Mouse (Mus musculus) lung, embryonic 14.5 days (tissue): ENCODE results near the gene Slc12a3. TPM values are rescaled to one million over a fixed set of nuclear protein-coding genes. Genes with fewer than 3 reads are reported as not detected.

ENCODE experiments used
- ATAC-seq: fragments of 200-750 bp; cut with Nextera tagmentation; 2 replicates; pipeline ENCODE4 v1.8.0; 2017; ENCODE audit warnings: mild to moderate bottlenecking, moderate TSS enrichment, moderate library complexity; ENCODE audit not compliant: insufficient read depth
- DNase-seq: peaks from one replicate; pipeline ENCODE4 v3.0.0-alpha.2; 2015
- H3K27ac ChIP-seq: fragments of 300-500 bp; sonication (generic); 2 replicates; pipeline ENCODE4 v1.5.1; 2014; ENCODE audit warnings: low read depth, mild to moderate bottlenecking, moderate library complexity
- H3K27me3 ChIP-seq: fragments of 300-500 bp; sonication (generic); 2 replicates; pipeline ENCODE4 v1.6.1; 2014; ENCODE audit warnings: low read length, control low read depth; ENCODE audit not compliant: insufficient read depth
- H3K36me3 ChIP-seq: fragments of 300-500 bp; sonication (generic); 2 replicates; pipeline ENCODE4 v1.6.1; 2014; ENCODE audit warnings: control low read depth; ENCODE audit not compliant: insufficient read depth
- H3K4me1 ChIP-seq: fragments of 300-500 bp; sonication (generic); 2 replicates; pipeline ENCODE4 v1.6.1; 2014; ENCODE audit warnings: antibody characterized with exemption, control low read depth; ENCODE audit not compliant: insufficient read depth
- H3K4me2 ChIP-seq: fragments of 300-500 bp; sonication (generic); 2 replicates; pipeline ENCODE4 v1.6.1; 2014; ENCODE audit warnings: mild to moderate bottlenecking
- H3K4me3 ChIP-seq: fragments of 300-500 bp; sonication (generic); 2 replicates; pipeline ENCODE4 v1.5.1; 2014; ENCODE audit warnings: low read depth, low read length
- H3K9ac ChIP-seq: fragments of 300-500 bp; sonication (generic); 2 replicates; pipeline ENCODE4 v1.6.1; 2014
- H3K9me3 ChIP-seq: fragments of 300-500 bp; sonication (generic); 2 replicates; pipeline ENCODE4 v1.6.1; 2016; ENCODE audit warnings: low read depth, low read length, control low read depth
- CTCF ChIP-seq: IDR thresholded peaks from 2 replicates; pipeline ENCODE4 v1.5.1; 2016; ENCODE audit warnings: antibody characterized with exemption, low read depth
- WGBS: fragments of 180-500 bp; shearing (Covaris S2); extraction: QIAGEN DNeasy Blood & Tissue Kit; methylation state at CpG from one replicate; pipeline ENCODE4 v1.1.7; 2014; 5-methylcytosine and 5-hydroxymethylcytosine counted together
- polyA plus RNA-seq: library from polyadenylated mRNA; unstranded; fragments of >200 nt; fragmentation: Nextera tagmentation; extraction: Ambion mirVana; gene quantifications from 2 replicates; pipeline ENCODE4 v1.2.1, GENCODE M21; 2014

The Slc12a3 gene
- polyA plus RNA-seq, 1 experiment from 2014 or later: not detected

DNA sequence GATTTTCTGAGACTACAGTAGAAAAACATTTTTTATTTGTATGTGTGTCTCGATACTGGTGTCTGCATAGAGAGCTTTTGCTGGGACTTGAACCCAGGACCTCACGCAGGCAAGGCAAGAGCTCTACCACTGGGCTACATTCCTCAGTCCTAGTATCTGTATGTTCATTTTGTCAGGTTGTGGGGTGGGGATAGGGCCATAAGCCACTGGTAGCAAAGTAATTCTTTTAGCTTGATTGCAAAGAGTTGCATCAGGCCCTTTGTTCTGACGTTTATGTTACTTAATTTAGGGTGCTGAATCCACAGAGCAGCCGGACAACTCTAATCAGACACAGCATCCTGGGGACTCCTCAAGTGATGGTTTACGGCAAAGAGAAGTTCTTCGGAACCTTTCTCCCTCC, 61.4 kb downstream of the Slc12a3 start:
- DNase-seq (no peak), ATAC-seq (no peak)
- Histone ChIP-seq H3K36me3 (peaks cover 64% of the 10 kb centered on the region), H3K4me2 (no peak overlapping the region), H3K9ac (no peak overlapping the region), H3K9me3 (no peaks in the 10 kb centered on the region), H3K27ac (no peak overlapping the region), H3K4me3 (no peak overlapping the region), H3K4me1 (peaks cover 5% of the 10 kb centered on the region; the same call in 1 of the 2 replicates), H3K27me3 (no peaks in the 10 kb centered on the region)
- 92% methylated on average over 6 of the region's 6 CpGs for WGBS
- TF ChIP-seq CTCF: no peak

DNA sequence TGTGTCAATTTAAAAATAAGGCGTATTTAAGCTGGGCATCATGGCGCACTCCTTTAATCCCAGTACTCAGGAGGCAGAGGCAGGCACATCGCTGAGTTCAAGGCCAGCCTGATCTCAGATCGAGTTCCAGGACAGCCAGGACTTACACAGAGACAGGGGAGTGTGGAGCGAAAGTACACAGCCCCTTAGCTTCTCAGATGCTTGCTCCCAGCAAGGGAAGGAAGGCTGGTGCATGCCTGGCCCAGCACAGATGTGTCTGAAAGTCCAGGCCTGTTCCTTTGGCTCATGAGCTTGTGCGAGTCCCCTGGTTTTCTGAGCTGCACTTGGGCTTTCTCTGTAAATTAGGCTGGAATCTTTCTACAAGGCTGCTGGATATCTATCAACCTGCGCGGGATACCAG, 61.9 kb downstream of the Slc12a3 start:
- ATAC-seq (no peak), DNase-seq (no peak)
- Histone ChIP-seq H3K4me2 (no peak overlapping the region), H3K27ac (no peak overlapping the region), H3K4me1 (peaks cover under 1% of the 10 kb centered on the region; the same call in 1 of the 2 replicates), H3K9ac (no peak overlapping the region), H3K27me3 (no peaks in the 10 kb centered on the region), H3K4me3 (no peak overlapping the region), H3K9me3 (no peaks in the 10 kb centered on the region), H3K36me3 (peaks cover 68% of the 10 kb centered on the region)
- 93% methylated on average over 8 of the region's 8 CpGs for WGBS
- TF ChIP-seq CTCF: no peak

DNA sequence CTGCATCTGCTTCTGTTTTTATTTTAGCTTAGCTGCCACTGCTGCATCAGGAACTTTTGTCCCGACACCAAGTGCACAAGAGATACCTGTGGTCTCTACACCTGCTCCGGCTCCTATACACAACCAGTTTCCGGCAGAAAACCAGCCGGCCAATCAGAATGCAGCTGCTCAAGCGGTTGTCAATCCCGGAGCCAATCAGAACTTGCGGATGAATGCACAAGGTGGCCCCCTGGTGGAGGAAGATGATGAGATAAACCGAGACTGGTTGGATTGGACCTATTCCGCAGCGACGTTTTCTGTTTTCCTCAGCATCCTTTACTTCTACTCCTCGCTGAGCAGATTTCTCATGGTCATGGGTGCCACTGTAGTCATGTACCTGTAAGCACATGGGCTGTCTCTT, 63.1 kb downstream of the Slc12a3 start:
- no peaks in the 10 kb centered on the region for H3K4me1 ChIP-seq
- no peak overlapping the region for H3K9ac ChIP-seq
- H3K27ac ChIP-seq: no peak overlapping the region
- peak; percentile 71 for DNase-seq
- TF ChIP-seq CTCF: peak; percentile 64
- WGBS: 81% methylated on average over 12 of the region's 12 CpGs
- H3K36me3 ChIP-seq: peaks cover 80% of the 10 kb centered on the region
- H3K27me3 ChIP-seq: no peaks in the 10 kb centered on the region
- ATAC-seq: no peak
- H3K9me3 ChIP-seq: no peaks in the 10 kb centered on the region
- no peak overlapping the region for H3K4me3 ChIP-seq
- no peak overlapping the region for H3K4me2 ChIP-seq

DNA sequence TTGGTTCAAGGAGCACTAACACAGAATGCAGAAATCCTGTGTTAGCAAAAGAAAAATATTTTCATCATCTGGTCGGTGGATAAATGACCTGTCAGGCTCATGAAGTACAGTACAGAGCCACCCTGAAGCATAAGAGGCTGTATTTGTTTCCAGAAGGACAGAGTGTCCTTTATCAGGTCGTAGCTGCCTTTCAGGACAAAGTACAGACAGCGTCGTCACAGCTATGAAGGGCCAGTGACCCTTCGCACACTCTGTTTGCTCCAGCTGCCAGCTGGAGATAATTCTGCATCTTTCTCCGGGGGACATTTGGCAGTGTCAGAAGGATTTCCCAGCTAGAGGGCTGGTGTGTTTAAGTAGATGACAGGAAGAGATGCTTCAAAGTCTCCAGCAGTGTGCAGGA, 63.6 kb downstream of the Slc12a3 start:
- TF ChIP-seq CTCF: no peak
- no peak for ATAC-seq
- Histone ChIP-seq H3K4me3 (no peak overlapping the region), H3K4me2 (no peak overlapping the region), H3K27ac (no peak overlapping the region), H3K4me1 (no peaks in the 10 kb centered on the region), H3K9ac (no peak overlapping the region), H3K36me3 (peaks cover 81% of the 10 kb centered on the region), H3K9me3 (no peaks in the 10 kb centered on the region), H3K27me3 (no peaks in the 10 kb centered on the region)
- WGBS: 52% methylated on average over 6 of the region's 6 CpGs
- no peak for DNase-seq

DNA sequence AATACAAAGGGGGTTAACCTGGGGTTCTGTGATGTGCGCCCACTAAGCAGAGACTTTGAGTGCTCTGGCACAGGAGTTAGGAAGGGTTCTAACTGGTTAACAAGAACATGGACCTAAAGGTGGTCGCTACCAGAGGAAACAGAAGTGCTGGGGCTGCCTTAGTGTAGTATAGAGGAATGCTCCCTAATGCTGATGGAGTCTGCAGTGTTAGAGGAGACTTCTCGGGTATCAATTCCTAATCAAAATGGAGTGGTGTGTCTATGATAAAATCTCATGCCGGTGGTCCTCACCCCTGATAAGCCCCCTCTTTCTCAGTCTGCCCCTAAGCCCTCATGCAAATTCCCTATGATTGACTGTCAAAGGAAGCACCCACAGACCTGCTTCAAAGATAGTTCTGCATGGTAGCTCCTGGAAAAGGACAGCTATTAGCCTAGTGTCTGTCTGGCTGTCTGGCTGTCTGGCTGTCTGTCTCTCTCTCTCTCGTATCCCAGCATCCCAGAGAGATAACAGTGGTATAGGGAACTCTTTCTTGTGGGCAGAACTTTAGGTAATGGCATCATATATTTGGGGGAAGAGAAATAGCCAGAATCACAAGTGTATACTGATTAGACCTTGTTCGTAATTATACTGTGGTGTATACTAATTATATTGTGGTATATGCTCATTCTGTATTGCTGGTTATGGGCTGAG, 67.0 kb downstream of the Slc12a3 start:
- ATAC-seq (no peak), DNase-seq (no peak)
- Histone ChIP-seq H3K9me3 (no peaks in the 10 kb centered on the region), H3K4me2 (no peak overlapping the region), H3K4me3 (no peak overlapping the region), H3K36me3 (peaks cover 61% of the 10 kb centered on the region), H3K27me3 (no peaks in the 10 kb centered on the region), H3K4me1 (no peaks in the 10 kb centered on the region), H3K27ac (no peak overlapping the region), H3K9ac (no peak overlapping the region)
- WGBS: 82% methylated on average over 6 of the region's 6 CpGs
- TF ChIP-seq CTCF: no peak

DNA sequence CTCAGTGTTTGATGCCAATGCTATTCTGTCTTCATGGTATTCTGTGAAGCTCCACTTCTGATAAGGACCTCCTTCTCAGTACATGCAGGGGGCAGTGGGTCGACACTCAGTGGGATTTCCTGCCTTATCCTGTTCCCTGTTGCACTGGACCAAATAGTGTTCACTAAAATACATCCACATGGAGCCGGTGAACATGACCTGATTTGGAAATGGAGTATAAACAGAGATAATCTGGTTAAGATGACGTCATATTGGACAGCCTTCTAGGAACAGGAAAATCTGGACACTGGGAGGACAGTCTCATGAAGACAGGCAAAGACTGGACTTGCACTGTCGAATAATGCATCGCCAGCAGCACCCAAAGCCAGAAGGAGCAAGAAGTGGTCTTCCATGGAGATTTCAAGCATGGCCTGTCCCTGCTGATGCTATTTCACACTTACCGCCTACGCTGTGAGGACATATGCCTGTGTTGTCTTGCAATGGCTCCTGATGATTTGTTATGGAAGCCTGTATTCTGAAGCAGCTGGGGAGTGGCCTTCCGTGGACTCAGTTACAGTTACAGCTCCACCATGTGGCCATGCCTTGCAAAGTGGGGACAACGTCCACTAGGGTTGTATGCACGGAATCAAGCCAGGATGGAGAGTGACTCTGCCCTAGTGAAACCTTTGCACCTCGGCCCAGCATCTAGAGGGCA, 68.1 kb downstream of the Slc12a3 start:
- Histone ChIP-seq H3K9me3 (no peaks in the 10 kb centered on the region), H3K27me3 (no peaks in the 10 kb centered on the region), H3K36me3 (peaks cover 50% of the 10 kb centered on the region), H3K4me2 (no peak overlapping the region), H3K9ac (no peak overlapping the region), H3K4me1 (no peaks in the 10 kb centered on the region), H3K27ac (no peak overlapping the region), H3K4me3 (no peak overlapping the region)
- peak; percentile 82 for TF ChIP-seq CTCF
- peak; percentile 75; the same call in 1 of the 2 replicates for ATAC-seq
- peak; percentile 86 for DNase-seq
- WGBS: 50% methylated on average over 11 of the region's 11 CpGs

DNA sequence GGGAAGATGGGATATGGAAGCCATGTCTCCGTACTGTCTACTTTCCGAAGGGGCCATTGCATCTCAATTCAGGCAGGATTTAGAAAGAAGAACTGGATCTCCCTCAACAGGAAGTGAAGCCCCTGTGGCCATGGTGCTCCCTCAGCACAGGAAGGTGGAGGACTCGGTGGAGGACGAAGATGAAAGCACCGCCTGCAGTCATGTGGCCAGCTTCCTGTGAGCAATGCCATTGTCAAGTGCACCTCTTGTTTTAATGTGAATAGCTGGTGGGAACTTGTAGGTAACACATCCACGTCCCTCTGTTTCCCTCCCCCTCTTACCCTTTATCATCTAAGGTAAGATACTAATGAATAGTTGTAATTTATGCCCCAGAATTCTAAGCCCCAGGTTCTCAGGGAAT, 69.6 kb downstream of the Slc12a3 start:
- no peak for TF ChIP-seq CTCF
- H3K4me2 ChIP-seq: no peak overlapping the region
- H3K4me1 ChIP-seq: no peaks in the 10 kb centered on the region
- no peak overlapping the region for H3K27ac ChIP-seq
- no peaks in the 10 kb centered on the region for H3K27me3 ChIP-seq
- 69% methylated on average over 6 of the region's 6 CpGs for WGBS
- H3K9me3 ChIP-seq: no peaks in the 10 kb centered on the region
- H3K36me3 ChIP-seq: peaks cover 36% of the 10 kb centered on the region
- H3K4me3 ChIP-seq: no peak overlapping the region
- DNase-seq (no peak), ATAC-seq (no peak)
- H3K9ac ChIP-seq: no peak overlapping the region
